Mouse (Mus musculus): Measurements from ENCODE around the gene AC141477.1. TPM values are rescaled to one million over a fixed set of nuclear protein-coding genes. Genes with fewer than 3 reads are reported as not detected.

Gene AC141477.1
- polyA plus RNA-seq, 1 experiment from 2014 or later: not detected

DNA sequence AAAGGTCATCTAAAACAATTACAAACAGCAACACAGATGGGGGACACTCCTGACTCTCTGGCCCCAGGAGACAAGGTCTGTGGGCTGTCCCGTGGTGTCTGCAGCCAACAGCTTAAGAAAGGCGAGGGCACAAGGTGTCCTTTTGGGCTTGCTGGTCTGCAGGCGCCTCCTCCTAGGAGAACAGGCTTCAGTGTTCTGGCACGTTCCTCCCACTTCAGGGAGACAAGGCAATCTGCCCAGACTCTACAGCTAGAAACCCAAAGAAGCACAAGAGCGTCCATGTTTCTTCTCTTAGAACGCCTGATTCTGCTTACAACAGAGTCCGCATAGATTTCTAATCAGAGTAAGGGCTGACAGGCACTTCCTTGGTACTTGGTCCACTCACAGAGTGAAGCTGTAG is 22.1 kb upstream of the AC141477.1 start:
- H3K4me1 ChIP-seq (ENCODE audit: control insufficient read depth, insufficient read depth, low read length): no peaks in the 10 kb centered on the region
- no peak overlapping the region for H3K4me3 ChIP-seq (ENCODE audit: low read depth, low read length)
- no peak for ATAC-seq
- no peaks in the 10 kb centered on the region for H3K27me3 ChIP-seq (replicated peaks; ENCODE audit: control insufficient read depth, insufficient read depth, low read length)
- WGBS: 93% methylated on average over 7 of the region's 7 CpGs
- H3K9ac ChIP-seq (ENCODE audit: low read length): no peak overlapping the region
- no peak overlapping the region for H3K27ac ChIP-seq (ENCODE audit: low read depth, low read length)
- H3K4me2 ChIP-seq (ENCODE audit: low read length): no peak overlapping the region
- 0 out of 2 replicates have a peak, but pooled peaks cover 6% of the 10 kb centered on the region for H3K36me3 ChIP-seq (ENCODE audit: control insufficient read depth, insufficient read depth, low read length)
- no peaks in the 10 kb centered on the region for H3K9me3 ChIP-seq (replicated peaks; ENCODE audit: control insufficient read depth, low read length)
- no peak for DNase-seq (ENCODE audit: low spot score)

DNA sequence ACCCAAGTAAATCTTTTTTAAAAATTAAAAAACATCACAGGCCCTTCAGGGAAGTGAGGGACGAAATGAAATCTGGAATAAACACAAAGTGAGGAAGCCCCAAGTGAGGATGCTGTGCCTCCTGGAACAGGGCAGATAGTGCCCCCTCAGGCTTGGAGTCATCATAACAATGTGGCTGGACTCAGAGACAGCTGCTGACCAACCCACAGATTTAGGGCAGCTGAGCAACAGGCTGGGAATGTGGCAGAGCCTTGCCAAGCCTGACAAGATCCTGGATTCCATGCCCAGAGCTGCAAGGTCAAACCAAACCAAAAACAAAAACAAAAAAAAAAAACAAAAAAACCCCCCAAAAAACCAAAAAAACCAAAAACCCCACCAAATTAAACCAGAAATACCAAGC is 21.0 kb upstream of the AC141477.1 start:
- WGBS: 89% methylated on average over 1 of the region's 1 CpGs
- no peak for ATAC-seq
- H3K4me2 ChIP-seq (ENCODE audit: low read length): no peak overlapping the region
- no peaks in the 10 kb centered on the region for H3K4me1 ChIP-seq (ENCODE audit: control insufficient read depth, insufficient read depth, low read length)
- H3K27me3 ChIP-seq (replicated peaks; ENCODE audit: control insufficient read depth, insufficient read depth, low read length): no peaks in the 10 kb centered on the region
- H3K4me3 ChIP-seq (ENCODE audit: low read depth, low read length): no peak overlapping the region
- H3K36me3 ChIP-seq (ENCODE audit: control insufficient read depth, insufficient read depth, low read length): 0 out of 2 replicates have a peak, but pooled peaks cover 6% of the 10 kb centered on the region
- no peaks in the 10 kb centered on the region for H3K9me3 ChIP-seq (replicated peaks; ENCODE audit: control insufficient read depth, low read length)
- no peak overlapping the region for H3K27ac ChIP-seq (ENCODE audit: low read depth, low read length)
- no peak overlapping the region for H3K9ac ChIP-seq (ENCODE audit: low read length)
- DNase-seq (ENCODE audit: low spot score): no peak

DNA sequence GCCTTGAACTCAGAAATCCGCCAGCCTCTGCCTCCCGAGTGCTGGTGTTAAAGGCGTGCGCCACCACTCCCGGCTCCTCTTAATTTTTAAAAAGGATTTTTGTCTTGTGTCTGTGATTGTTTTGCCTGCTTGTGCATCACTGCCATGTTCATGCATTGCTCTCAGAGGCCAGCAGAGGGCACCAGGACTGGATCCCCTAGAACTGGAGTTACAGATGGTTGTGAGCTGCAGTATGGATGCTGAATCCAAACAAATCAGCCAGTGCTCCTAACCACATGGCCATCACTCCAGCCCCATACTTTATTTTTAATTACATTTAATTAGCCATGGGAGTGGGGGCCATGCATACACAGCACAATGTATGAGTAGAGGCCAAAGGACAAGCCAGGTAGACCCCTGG is 15.0 kb upstream of the AC141477.1 start:
- Histone ChIP-seq H3K27ac (ENCODE audit: low read depth, low read length) (no peak overlapping the region), H3K4me1 (ENCODE audit: control insufficient read depth, insufficient read depth, low read length) (no peaks in the 10 kb centered on the region), H3K36me3 (ENCODE audit: control insufficient read depth, insufficient read depth, low read length) (no peaks in the 10 kb centered on the region), H3K9ac (ENCODE audit: low read length) (no peak overlapping the region), H3K9me3 (replicated peaks; ENCODE audit: control insufficient read depth, low read length) (no peaks in the 10 kb centered on the region), H3K4me2 (ENCODE audit: low read length) (no peak overlapping the region), H3K4me3 (ENCODE audit: low read depth, low read length) (no peak overlapping the region), H3K27me3 (replicated peaks; ENCODE audit: control insufficient read depth, insufficient read depth, low read length) (no peaks in the 10 kb centered on the region)
- WGBS: 59% methylated on average over 5 of the region's 5 CpGs
- DNase-seq (ENCODE audit: low spot score) (peak; percentile 68), ATAC-seq (peak; percentile 44; the same call in 1 of the 2 replicates)

DNA sequence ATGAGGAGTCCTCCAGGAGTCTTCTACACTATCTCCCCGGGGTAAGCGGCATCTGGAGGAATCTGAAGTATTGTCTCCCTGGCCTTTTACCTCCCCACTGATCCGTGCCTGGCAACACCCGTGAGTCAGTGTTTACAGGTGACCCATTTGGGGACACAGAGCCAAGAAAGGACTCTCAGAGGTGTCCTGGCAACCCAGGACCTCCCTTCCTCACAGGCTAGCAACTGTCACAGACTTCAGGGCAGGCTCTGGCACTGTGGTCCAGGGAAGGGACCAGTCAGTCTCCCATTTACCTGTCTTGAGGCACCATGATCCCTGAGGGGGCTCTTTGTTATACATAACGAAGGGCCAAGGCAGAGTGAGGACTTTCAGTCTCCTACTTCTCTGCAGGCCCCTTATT is 8.6 kb upstream of the AC141477.1 start, which contains the start of gene 2610028H24Rik:
TSS of gene 2610028H24Rik (plus strand) at position 231 of the 400 bp plus-strand sequence.
- H3K9me3 ChIP-seq (replicated peaks; ENCODE audit: control insufficient read depth, low read length): no peaks in the 10 kb centered on the region
- 62% methylated on average over 5 of the region's 5 CpGs for WGBS

DNA sequence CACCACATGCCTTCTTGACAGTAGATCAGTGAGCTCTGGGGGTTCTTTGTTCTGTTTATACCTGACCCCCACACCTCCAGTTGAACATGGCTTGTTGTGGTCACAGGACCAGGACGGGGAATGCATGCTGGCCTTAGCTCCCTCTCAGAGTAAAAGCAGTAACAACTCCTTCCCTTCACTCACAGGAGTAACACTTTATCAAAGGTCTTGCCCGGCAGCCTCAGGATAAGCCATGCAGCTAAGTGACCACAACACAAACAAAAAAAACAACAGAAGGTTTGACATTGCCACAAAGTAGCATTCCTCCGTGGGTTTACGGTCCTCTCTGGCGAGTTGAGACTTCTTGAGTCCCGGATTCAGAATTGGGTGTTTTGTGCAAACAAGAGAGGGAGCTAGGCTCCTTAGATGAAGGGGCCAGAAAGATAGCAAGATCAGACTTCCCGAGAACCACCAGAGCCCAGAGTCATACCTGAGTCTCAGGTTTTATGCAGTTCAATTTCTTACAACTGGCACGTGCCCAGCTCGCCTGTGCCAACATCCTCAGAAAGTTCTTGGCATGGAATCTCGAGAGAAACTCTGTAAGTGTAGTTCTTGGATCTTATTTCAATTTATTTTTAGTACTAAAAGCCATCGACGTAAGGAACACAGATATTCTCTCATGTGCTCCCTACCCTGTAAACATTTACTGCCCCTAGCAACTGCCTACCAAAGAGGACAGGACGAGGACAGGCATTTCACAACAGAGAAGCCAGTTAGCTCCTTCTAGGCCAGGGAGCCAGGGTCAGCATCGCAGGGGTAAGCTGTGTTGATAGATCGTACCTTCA is 7.4 kb upstream of the AC141477.1 start:
- 82% methylated on average over 15 of the region's 15 CpGs for WGBS

More for the DNA sequence above, 8.6 kb upstream of the AC141477.1 start, which contains the start of gene 2610028H24Rik:
- H3K27me3 ChIP-seq (replicated peaks; ENCODE audit: control insufficient read depth, insufficient read depth, low read length): no peaks in the 10 kb centered on the region
- H3K4me1 ChIP-seq (ENCODE audit: control insufficient read depth, insufficient read depth, low read length): no peaks in the 10 kb centered on the region
- no peak within 1 kb of the TSS for H3K4me3 ChIP-seq (ENCODE audit: low read depth, low read length)
- no peak for DNase-seq (ENCODE audit: low spot score)
- no peak within 1 kb of the TSS for H3K9ac ChIP-seq (ENCODE audit: low read length)
- no peak within 1 kb of the TSS for H3K27ac ChIP-seq (ENCODE audit: low read depth, low read length)
- H3K36me3 ChIP-seq (ENCODE audit: control insufficient read depth, insufficient read depth, low read length): no peaks in the 10 kb centered on the region
- ATAC-seq: no peak
- no peak within 1 kb of the TSS for H3K4me2 ChIP-seq (ENCODE audit: low read length)

DNA sequence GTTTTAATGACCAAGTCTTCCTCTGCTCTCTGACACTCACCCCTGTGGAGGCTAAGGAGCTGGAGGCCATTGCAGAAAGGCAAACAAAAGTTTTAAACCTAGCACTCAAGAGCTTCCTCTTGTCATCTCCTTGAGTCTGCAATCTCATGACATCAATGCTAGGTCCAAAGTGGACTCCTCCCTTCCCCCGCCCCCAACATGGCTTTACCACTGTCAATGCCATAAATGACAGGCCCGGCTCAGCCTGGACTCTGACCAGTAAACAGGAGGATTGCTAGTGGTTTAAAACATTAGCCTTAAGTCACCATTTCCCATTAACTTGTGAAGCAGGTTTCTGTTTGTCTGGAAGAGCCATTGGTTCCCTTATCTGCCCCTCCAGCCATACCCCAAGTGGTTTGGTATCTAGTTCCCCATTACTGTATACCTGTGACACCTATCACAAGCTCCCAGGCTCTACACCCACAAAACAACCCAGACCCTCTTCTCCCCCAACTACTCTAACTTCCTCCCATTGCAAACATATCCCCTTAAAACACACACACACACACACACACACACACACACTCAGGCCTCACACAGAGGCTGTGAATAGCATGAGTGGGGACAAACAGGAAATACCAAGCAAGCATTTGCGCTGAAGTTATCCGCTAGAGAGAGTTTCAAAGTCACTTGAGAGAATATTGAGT is 5.9 kb upstream of the AC141477.1 start:
- peaks cover 14% of the 10 kb centered on the region; the same call in 1 of the 2 replicates for H3K4me1 ChIP-seq (ENCODE audit: control insufficient read depth, insufficient read depth, low read length)
- ATAC-seq (no peak), DNase-seq (ENCODE audit: low spot score) (no peak)
- H3K27ac ChIP-seq (ENCODE audit: low read depth, low read length): no peak overlapping the region
- H3K9me3 ChIP-seq (replicated peaks; ENCODE audit: control insufficient read depth, low read length): no peaks in the 10 kb centered on the region
- no peaks in the 10 kb centered on the region for H3K27me3 ChIP-seq (replicated peaks; ENCODE audit: control insufficient read depth, insufficient read depth, low read length)
- no peaks in the 10 kb centered on the region for H3K36me3 ChIP-seq (ENCODE audit: control insufficient read depth, insufficient read depth, low read length)
- H3K4me2 ChIP-seq (ENCODE audit: low read length): no peak overlapping the region
- H3K4me3 ChIP-seq (ENCODE audit: low read depth, low read length): no peak overlapping the region
- 82% methylated on average over 4 of the region's 4 CpGs for WGBS
- no peak overlapping the region for H3K9ac ChIP-seq (ENCODE audit: low read length)

More for the DNA sequence above, 7.4 kb upstream of the AC141477.1 start:
- Histone ChIP-seq H3K9me3 (replicated peaks; ENCODE audit: control insufficient read depth, low read length) (no peaks in the 10 kb centered on the region), H3K36me3 (ENCODE audit: control insufficient read depth, insufficient read depth, low read length) (no peaks in the 10 kb centered on the region), H3K4me3 (ENCODE audit: low read depth, low read length) (no peak overlapping the region), H3K4me1 (ENCODE audit: control insufficient read depth, insufficient read depth, low read length) (peaks cover 8% of the 10 kb centered on the region; the same call in 1 of the 2 replicates), H3K4me2 (ENCODE audit: low read length) (no peak overlapping the region), H3K27ac (ENCODE audit: low read depth, low read length) (no peak overlapping the region), H3K27me3 (replicated peaks; ENCODE audit: control insufficient read depth, insufficient read depth, low read length) (no peaks in the 10 kb centered on the region), H3K9ac (ENCODE audit: low read length) (no peak overlapping the region)
- DNase-seq (ENCODE audit: low spot score) (no peak), ATAC-seq (no peak)

DNA sequence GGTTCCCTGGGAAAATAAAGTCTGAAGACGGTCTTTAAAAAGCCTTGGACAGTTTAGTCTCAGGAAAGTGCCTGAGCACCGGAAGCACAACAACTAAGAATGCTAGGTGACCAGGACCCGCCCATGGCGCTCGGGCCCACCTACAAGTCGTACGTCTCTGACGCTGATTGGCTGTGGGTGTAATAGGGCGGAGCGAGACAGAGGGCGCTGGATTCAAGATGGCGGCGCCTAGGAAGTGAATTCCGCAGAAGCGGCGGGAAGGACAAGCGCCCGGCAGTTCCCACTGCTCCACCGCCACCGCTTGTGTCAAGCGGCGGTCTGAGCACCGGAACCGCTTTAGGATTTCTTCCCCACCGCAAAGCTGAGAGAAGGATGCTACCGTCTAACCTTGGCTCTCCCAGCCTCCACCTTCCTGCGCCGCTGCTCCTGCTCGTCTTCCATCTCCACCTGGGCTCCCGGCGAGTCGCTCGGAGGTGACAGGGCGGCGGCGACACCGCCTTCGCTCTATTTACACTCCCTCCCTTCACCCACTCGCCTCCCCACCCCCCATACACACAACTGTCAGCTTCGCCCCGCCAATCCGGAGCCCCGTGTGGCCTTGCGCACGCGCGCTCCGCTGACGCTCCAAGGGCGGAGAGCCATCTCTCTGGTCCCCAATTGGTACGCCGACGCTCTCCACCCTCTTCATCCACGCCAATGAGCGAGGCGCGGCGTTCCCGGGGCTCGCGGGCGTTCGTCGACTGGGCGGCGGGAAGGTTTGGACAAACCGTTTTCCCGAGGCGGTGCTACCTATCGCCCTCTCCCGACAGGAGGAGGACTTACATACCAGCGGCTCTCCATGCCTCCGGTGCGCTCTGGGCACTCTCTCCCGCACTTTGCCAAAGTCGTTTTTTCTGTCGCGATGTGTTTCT is 2.2 kb upstream of the AC141477.1 start, which contains the start of gene Pcnt:
TSS of gene Pcnt (minus strand) at position 609 of the 911 bp plus-strand sequence.
- peak within 1 kb of the TSS; percentile 86 for H3K4me3 ChIP-seq (ENCODE audit: low read depth, low read length)
- H3K27ac ChIP-seq (ENCODE audit: low read depth, low read length): peak within 1 kb of the TSS; percentile 92
- no peaks in the 10 kb centered on the region for H3K27me3 ChIP-seq (replicated peaks; ENCODE audit: control insufficient read depth, insufficient read depth, low read length)
- ATAC-seq (peak; percentile 99), DNase-seq (ENCODE audit: low spot score) (peak; percentile 99)
- H3K36me3 ChIP-seq (ENCODE audit: control insufficient read depth, insufficient read depth, low read length): peaks cover 24% of the 10 kb centered on the region
- peaks cover 14% of the 10 kb centered on the region; the same call in 1 of the 2 replicates for H3K4me1 ChIP-seq (ENCODE audit: control insufficient read depth, insufficient read depth, low read length)
- H3K9ac ChIP-seq (ENCODE audit: low read length): peak within 1 kb of the TSS; percentile 77
- under 1% methylated on average over 78 of the region's 78 CpGs for WGBS
- H3K4me2 ChIP-seq (ENCODE audit: low read length): peak within 1 kb of the TSS; percentile 70
- no peaks in the 10 kb centered on the region for H3K9me3 ChIP-seq (replicated peaks; ENCODE audit: control insufficient read depth, low read length)

DNA sequence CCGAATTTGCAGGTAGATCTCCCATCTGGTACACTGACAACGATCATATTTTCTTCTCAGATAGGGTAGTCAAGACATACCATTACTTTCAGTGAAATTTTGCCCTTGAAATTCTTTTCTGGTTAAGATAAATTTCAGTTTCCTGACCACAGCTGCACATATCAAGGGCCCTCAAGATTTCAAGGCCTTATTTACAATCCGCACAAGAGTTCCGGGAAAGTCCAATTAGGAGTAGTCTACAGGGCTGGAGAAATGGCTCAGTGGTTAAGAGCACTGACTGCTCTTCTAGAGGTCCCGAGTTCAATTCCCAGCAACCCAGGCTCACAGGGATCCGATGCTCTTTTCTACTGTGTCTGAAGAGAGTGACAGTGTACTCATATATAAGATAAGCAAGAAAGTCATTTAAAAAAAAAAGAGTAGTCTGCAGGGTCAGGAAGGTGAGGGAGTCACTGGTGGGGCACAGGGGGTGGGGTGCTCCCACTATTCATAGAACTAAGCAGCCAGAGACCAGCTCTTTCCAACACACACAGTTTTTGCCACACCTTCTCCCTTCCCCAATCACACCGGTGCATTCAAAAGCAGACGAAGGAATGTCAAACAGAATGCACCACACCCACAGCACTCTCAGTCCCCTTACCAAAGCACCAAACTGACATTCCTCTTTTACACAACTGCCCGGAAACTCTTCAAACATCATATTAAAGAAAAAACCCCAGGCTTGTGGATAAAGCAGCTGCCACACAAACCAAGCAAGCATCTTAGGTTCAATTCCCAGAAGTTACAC is 945 bp downstream of the AC141477.1 start:
- DNase-seq (ENCODE audit: low spot score) (no peak), ATAC-seq (no peak)
- H3K4me1 ChIP-seq (ENCODE audit: control insufficient read depth, insufficient read depth, low read length): peaks cover 14% of the 10 kb centered on the region; the same call in 1 of the 2 replicates
- no peak overlapping the region for H3K27ac ChIP-seq (ENCODE audit: low read depth, low read length)
- no peak overlapping the region for H3K9ac ChIP-seq (ENCODE audit: low read length)
- WGBS: 94% methylated on average over 9 of the region's 9 CpGs
- H3K9me3 ChIP-seq (replicated peaks; ENCODE audit: control insufficient read depth, low read length): no peaks in the 10 kb centered on the region
- no peak overlapping the region for H3K4me3 ChIP-seq (ENCODE audit: low read depth, low read length)
- no peaks in the 10 kb centered on the region for H3K27me3 ChIP-seq (replicated peaks; ENCODE audit: control insufficient read depth, insufficient read depth, low read length)
- H3K4me2 ChIP-seq (ENCODE audit: low read length): no peak overlapping the region
- peaks cover 53% of the 10 kb centered on the region for H3K36me3 ChIP-seq (ENCODE audit: control insufficient read depth, insufficient read depth, low read length)
